Mouse (Mus musculus): ENCODE measurements around the gene Tac2. TPM values are rescaled to one million over a fixed set of nuclear protein-coding genes. Genes with fewer than 3 reads are reported as not detected.

Gene Tac2
- polyA plus RNA-seq, 1 experiment from 2014 or later: 0.56 TPM

DNA sequence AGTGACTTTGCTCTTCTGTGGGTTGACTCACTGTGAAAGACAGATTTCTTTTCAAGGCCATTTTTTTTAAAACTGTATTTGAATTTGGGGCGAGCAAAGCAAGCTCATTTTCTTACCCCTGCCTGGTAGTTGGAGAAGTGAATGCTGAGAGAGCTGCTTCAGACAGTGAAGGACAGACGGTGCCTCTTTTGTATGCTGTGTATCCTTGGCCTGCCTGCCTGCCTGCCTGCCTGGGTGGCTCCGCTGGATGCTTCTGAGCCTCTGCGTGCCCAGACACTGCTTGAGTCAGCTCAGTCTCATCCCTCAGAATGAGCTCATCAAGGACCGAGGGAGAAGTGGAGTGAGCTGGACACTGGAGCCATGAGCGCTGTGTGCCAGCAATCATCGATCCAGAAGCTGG lies 25.3 kb upstream of the Tac2 start:
- Histone ChIP-seq H3K4me3 (replicated peaks) (no peak overlapping the region), H3K9ac (replicated peaks) (no peak overlapping the region), H3K4me2 (no peak overlapping the region), H3K27me3 (replicated peaks) (no peaks in the 10 kb centered on the region), H3K27ac (replicated peaks) (no peak overlapping the region), H3K9me3 (replicated peaks) (no peaks in the 10 kb centered on the region), H3K36me3 (peaks cover 11% of the 10 kb centered on the region; the same call in 1 of the 2 replicates), H3K4me1 (no peaks in the 10 kb centered on the region)
- no peak for ATAC-seq (ENCODE audit: low FRiP score)
- WGBS: 89% methylated on average over 7 of the region's 7 CpGs

- Histone ChIP-seq H3K4me1 (no peaks in the 10 kb centered on the region), H3K27ac (replicated peaks) (no peak overlapping the region), H3K4me2 (no peak overlapping the region), H3K4me3 (replicated peaks) (no peak overlapping the region), H3K36me3 (peaks cover 3% of the 10 kb centered on the region; the same call in 1 of the 2 replicates), H3K9ac (replicated peaks) (no peak overlapping the region), H3K27me3 (replicated peaks) (no peaks in the 10 kb centered on the region), H3K9me3 (replicated peaks) (no peaks in the 10 kb centered on the region)
- WGBS: 62% methylated on average over 4 of the region's 4 CpGs
- no peak for ATAC-seq (ENCODE audit: low FRiP score)
Measured at GRCm38 (mm10) chr10:127703299-127703698, 21.0 kb upstream of the Tac2 start.

- Histone ChIP-seq H3K36me3 (no peaks in the 10 kb centered on the region), H3K27me3 (replicated peaks) (no peaks in the 10 kb centered on the region), H3K4me3 (replicated peaks) (no peak overlapping the region), H3K27ac (replicated peaks) (no peak overlapping the region), H3K4me1 (no peaks in the 10 kb centered on the region), H3K9me3 (replicated peaks) (no peaks in the 10 kb centered on the region), H3K9ac (replicated peaks) (no peak overlapping the region), H3K4me2 (no peak overlapping the region)
- 64% methylated on average over 2 of the region's 2 CpGs for WGBS
- ATAC-seq (ENCODE audit: low FRiP score): no peak
Measured at GRCm38 (mm10) chr10:127704293-127704692, 20.0 kb upstream of the Tac2 start.

GRCm38 (mm10) chr10:127704766-127705220 lies 19.5 kb upstream of the Tac2 start, which contains the start of gene Myo1a:
TSS of gene Myo1a (plus strand) at chr10:127705170.
- Histone ChIP-seq H3K9ac (replicated peaks) (no peak within 1 kb of the TSS), H3K27me3 (replicated peaks) (no peaks in the 10 kb centered on the region), H3K9me3 (replicated peaks) (no peaks in the 10 kb centered on the region), H3K4me1 (no peaks in the 10 kb centered on the region), H3K27ac (replicated peaks) (no peak within 1 kb of the TSS), H3K36me3 (no peaks in the 10 kb centered on the region), H3K4me3 (replicated peaks) (no peak within 1 kb of the TSS), H3K4me2 (no peak within 1 kb of the TSS)
- ATAC-seq (ENCODE audit: low FRiP score): no peak
- WGBS: 81% methylated on average over 1 of the region's 2 CpGs

GRCm38 (mm10) chr10:127705783-127706182 lies 18.5 kb upstream of the Tac2 start:
- no peak overlapping the region for H3K9ac ChIP-seq (replicated peaks)
- no peaks in the 10 kb centered on the region for H3K36me3 ChIP-seq
- H3K4me1 ChIP-seq: no peaks in the 10 kb centered on the region
- no peak overlapping the region for H3K4me2 ChIP-seq
- no peak overlapping the region for H3K4me3 ChIP-seq (replicated peaks)
- ATAC-seq (ENCODE audit: low FRiP score): no peak
- no peak overlapping the region for H3K27ac ChIP-seq (replicated peaks)
- no peaks in the 10 kb centered on the region for H3K27me3 ChIP-seq (replicated peaks)
- no peaks in the 10 kb centered on the region for H3K9me3 ChIP-seq (replicated peaks)
- WGBS: 94% methylated on average over 4 of the region's 4 CpGs

GRCm38 (mm10) chr10:127707721-127708120 lies 16.6 kb upstream of the Tac2 start:
- Histone ChIP-seq H3K9me3 (replicated peaks) (no peaks in the 10 kb centered on the region), H3K4me3 (replicated peaks) (no peak overlapping the region), H3K9ac (replicated peaks) (no peak overlapping the region), H3K27me3 (replicated peaks) (no peaks in the 10 kb centered on the region), H3K27ac (replicated peaks) (no peak overlapping the region), H3K36me3 (no peaks in the 10 kb centered on the region), H3K4me2 (no peak overlapping the region), H3K4me1 (no peaks in the 10 kb centered on the region)
- no peak for ATAC-seq (ENCODE audit: low FRiP score)
- WGBS: 91% methylated on average over 7 of the region's 7 CpGs

DNA sequence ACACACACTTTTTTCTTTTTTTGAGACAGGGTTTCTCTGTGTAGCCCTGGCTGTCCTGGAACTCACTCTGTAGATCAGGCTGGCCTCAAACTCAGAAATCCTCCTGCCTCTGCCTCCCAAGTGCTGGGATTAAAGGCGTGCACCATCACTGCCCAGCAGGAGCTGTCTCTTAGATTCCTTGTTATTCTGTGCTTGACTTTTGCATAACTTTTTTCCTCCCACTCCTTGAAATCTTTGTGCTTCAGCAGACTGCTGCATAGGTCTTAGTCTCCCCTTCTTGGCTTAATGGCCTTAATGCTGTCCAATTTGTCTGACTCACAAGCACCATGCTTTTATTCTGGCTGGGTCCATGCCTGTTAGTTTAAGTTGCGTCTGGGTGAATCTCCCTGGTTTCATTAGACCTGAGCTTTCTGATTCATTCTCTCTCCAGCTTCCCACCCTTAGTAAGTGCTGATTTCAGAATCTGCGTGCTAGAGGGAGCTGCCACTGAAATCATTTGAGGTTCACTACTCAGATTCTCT lies 15.4 kb upstream of the Tac2 start:
- ATAC-seq (ENCODE audit: low FRiP score): no peak
- Histone ChIP-seq H3K4me3 (replicated peaks) (no peak overlapping the region), H3K4me2 (no peak overlapping the region), H3K36me3 (no peaks in the 10 kb centered on the region), H3K27ac (replicated peaks) (no peak overlapping the region), H3K4me1 (no peaks in the 10 kb centered on the region), H3K9me3 (replicated peaks) (no peaks in the 10 kb centered on the region), H3K27me3 (replicated peaks) (no peaks in the 10 kb centered on the region), H3K9ac (replicated peaks) (no peak overlapping the region)
- WGBS: 83% methylated on average over 3 of the region's 3 CpGs

DNA sequence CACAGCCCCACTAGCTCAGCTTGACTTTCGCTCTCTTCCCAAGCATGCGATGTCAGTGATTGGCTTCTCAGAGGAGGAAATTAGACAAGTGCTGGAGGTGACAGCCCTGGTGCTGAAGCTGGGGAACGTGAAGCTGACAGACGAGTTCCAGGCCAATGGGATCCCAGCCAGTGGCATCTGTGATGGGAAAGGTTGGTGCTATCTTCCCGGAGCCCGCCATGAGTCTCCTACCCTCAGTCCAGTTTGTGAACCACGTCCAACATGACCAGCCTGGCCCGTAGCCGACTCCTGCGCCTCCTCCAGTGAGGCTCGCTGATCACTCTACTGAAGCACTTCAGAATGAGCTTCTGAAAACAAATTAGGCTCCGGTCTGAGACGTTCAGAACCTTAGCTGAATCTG lies 13.9 kb upstream of the Tac2 start:
- H3K9me3 ChIP-seq (replicated peaks): no peaks in the 10 kb centered on the region
- no peak overlapping the region for H3K4me3 ChIP-seq (replicated peaks)
- no peaks in the 10 kb centered on the region for H3K4me1 ChIP-seq
- H3K27ac ChIP-seq (replicated peaks): no peak overlapping the region
- no peaks in the 10 kb centered on the region for H3K27me3 ChIP-seq (replicated peaks)
- no peak for ATAC-seq (ENCODE audit: low FRiP score)
- no peak overlapping the region for H3K9ac ChIP-seq (replicated peaks)
- no peak overlapping the region for H3K4me2 ChIP-seq
- 86% methylated on average over 13 of the region's 13 CpGs for WGBS
- no peaks in the 10 kb centered on the region for H3K36me3 ChIP-seq

DNA sequence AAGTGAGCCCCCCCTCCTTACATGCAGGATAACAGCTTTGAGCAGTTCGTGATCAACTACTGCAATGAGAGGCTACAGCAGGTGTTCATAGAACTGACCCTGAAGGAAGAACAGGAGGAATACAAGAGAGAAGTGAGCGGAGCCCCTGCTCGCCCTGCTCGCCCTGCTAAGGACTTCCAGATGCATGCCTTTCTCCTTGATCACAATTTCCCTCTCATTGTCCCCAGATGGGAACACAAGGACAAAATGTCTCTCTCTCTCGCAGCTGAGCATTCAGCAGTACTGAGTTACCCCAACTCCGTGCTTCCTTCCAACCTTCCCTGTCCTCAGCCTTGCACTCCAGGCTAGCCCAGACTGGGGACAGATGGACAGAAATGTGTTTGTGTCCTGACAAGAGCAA lies 11.5 kb upstream of the Tac2 start:
- Histone ChIP-seq H3K9me3 (replicated peaks) (no peaks in the 10 kb centered on the region), H3K4me1 (no peaks in the 10 kb centered on the region), H3K27ac (replicated peaks) (no peak overlapping the region), H3K4me3 (replicated peaks) (no peak overlapping the region), H3K9ac (replicated peaks) (no peak overlapping the region), H3K36me3 (no peaks in the 10 kb centered on the region), H3K27me3 (replicated peaks) (no peaks in the 10 kb centered on the region), H3K4me2 (no peak overlapping the region)
- 78% methylated on average over 6 of the region's 6 CpGs for WGBS
- no peak for ATAC-seq (ENCODE audit: low FRiP score)

DNA sequence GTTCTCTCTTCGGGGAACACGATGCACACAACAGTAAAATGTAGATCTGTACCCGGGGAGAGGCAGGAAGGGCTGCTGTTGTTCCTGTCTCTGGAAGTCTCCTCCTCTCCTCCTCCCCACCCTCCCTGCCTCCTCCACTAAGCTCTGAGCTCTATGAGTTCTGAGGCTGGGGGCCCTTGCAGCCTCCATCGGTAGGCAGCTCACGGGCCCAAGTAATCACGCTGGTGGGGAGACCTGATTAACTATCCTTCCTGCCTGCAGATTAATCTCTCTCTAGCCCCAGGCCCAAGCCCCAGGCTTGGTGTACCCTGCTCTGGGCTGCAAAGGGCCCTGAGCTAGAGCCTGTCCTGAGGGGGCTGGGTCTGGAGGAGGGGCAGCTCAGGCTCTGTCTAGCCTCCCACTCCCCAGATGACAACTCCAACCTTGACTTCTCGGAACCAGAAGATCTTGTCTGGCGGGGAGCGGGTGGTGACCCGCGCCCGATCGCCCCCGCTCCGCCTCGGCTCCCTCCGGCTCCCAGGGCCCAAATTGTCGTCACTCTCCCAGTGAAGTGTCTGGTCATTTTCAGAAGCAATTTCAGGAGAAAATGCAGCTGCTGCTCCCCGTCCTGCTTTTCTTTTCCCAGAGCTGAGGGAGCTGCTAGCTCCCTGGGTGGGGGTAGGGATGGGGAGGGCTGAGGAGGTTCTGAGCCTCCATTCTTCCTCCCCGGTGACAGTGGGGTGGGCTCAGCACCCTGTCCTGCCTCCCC lies 2.4 kb upstream of the Tac2 start:
- Histone ChIP-seq H3K27ac (replicated peaks) (no peak overlapping the region), H3K4me1 (peaks cover 18% of the 10 kb centered on the region), H3K36me3 (no peaks in the 10 kb centered on the region), H3K27me3 (replicated peaks) (0 out of 2 replicates have a peak, but pooled peaks cover 8% of the 10 kb centered on the region), H3K9me3 (replicated peaks) (no peaks in the 10 kb centered on the region), H3K4me3 (replicated peaks) (no peak overlapping the region), H3K4me2 (peak overlapping the region; percentile 30), H3K9ac (replicated peaks) (peak overlapping the region; percentile 2; the same call in 1 of the 2 replicates)
- peak; percentile 39; the same call in 1 of the 2 replicates for ATAC-seq (ENCODE audit: low FRiP score)
- WGBS: 11% methylated on average over 20 of the region's 20 CpGs

DNA sequence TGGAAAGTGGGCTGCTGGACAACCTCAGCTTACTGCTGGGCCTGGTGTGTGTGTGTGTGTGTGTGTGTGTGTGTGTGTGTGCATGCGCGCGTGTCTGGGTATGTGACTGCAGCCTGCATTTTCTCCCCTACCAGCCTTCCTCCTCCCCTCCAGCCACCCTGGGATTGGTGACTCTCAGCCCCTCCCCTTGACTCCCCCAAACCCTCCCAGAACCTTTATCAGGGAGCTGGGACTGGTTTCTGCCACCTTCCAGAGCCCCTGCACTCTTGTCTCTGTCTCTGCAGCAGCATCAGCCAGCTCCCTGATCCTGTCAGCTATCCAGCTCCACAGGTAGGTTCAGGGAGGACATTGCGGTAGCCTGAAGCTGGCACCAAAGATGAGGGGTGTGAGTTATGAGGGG lies 858 bp downstream of the Tac2 start:
- 0 out of 2 replicates have a peak, but pooled peaks cover 8% of the 10 kb centered on the region for H3K27me3 ChIP-seq (replicated peaks)
- no peak overlapping the region for H3K9ac ChIP-seq (replicated peaks)
- no peak overlapping the region for H3K4me3 ChIP-seq (replicated peaks)
- H3K27ac ChIP-seq (replicated peaks): no peak overlapping the region
- H3K4me2 ChIP-seq: no peak overlapping the region
- H3K4me1 ChIP-seq: peaks cover 21% of the 10 kb centered on the region
- no peaks in the 10 kb centered on the region for H3K36me3 ChIP-seq
- no peaks in the 10 kb centered on the region for H3K9me3 ChIP-seq (replicated peaks)
- 83% methylated on average over 4 of the region's 4 CpGs for WGBS
- ATAC-seq (ENCODE audit: low FRiP score): no peak

GRCm38 (mm10) chr10:127728437-127728836 lies 4.2 kb downstream of the Tac2 start:
- Histone ChIP-seq H3K36me3 (no peaks in the 10 kb centered on the region), H3K9me3 (replicated peaks) (no peaks in the 10 kb centered on the region), H3K27me3 (replicated peaks) (0 out of 2 replicates have a peak, but pooled peaks cover 6% of the 10 kb centered on the region), H3K9ac (replicated peaks) (no peak overlapping the region), H3K4me1 (peaks cover 14% of the 10 kb centered on the region), H3K4me3 (replicated peaks) (no peak overlapping the region), H3K27ac (replicated peaks) (no peak overlapping the region), H3K4me2 (no peak overlapping the region)
- WGBS: 67% methylated on average over 8 of the region's 8 CpGs
- ATAC-seq (ENCODE audit: low FRiP score): no peak

Data from neural tube, embryonic 15.5 days (tissue).